Mouse (Mus musculus): ENCODE results near the gene Tbl3.
A peak's percentile ranks its signal among the peaks of the same experiment; 100 is the strongest.
"Not testable (repeated sequence)": the region's sequence is repeated elsewhere in the genome, so short reads cannot be mapped to it uniquely, and the experiment has no call there.

Tbl3 gene

GRCm38 (mm10) chr17:24727618-24728017, 20.2 kb upstream of the Tbl3 start, which contains the start of gene Rpl3l:
TSS of gene Rpl3l (plus strand) at chr17:24727820.
- no peak for DNase-seq (ENCODE audit: inconsistent ontology term)

GRCm38 (mm10) chr17:24725637-24726390, 18.4 kb upstream of the Tbl3 start:
- DNase-seq (ENCODE audit: inconsistent ontology term): no peak

GRCm38 (mm10) chr17:24724184-24724583, 16.7 kb upstream of the Tbl3 start, which contains the start of gene Ndufb10:
TSS of gene Ndufb10 (minus strand) at chr17:24724478.
- peak; percentile 93 for DNase-seq (ENCODE audit: inconsistent ontology term)

- no peak for DNase-seq (ENCODE audit: inconsistent ontology term)
Measured at GRCm38 (mm10) chr17:24723881-24724180, 16.4 kb upstream of the Tbl3 start.

- DNase-seq (ENCODE audit: inconsistent ontology term): peak; percentile 26
Measured at GRCm38 (mm10) chr17:24723122-24723880, 15.8 kb upstream of the Tbl3 start.

- DNase-seq (ENCODE audit: inconsistent ontology term): no peak
Measured at GRCm38 (mm10) chr17:24722220-24722924, 14.9 kb upstream of the Tbl3 start.

- not testable (repeated sequence) for DNase-seq (ENCODE audit: inconsistent ontology term)
Measured at GRCm38 (mm10) chr17:24721383-24721955, 14.0 kb upstream of the Tbl3 start.

GRCm38 (mm10) chr17:24720616-24721015, 13.2 kb upstream of the Tbl3 start:
- DNase-seq (ENCODE audit: inconsistent ontology term): not testable (repeated sequence)

- DNase-seq (ENCODE audit: inconsistent ontology term): peak; percentile 98
Measured at GRCm38 (mm10) chr17:24719494-24720222, 12.2 kb upstream of the Tbl3 start.

- DNase-seq (ENCODE audit: inconsistent ontology term): not testable (repeated sequence)
Measured at GRCm38 (mm10) chr17:24718938-24719337, 11.5 kb upstream of the Tbl3 start.

- DNase-seq (ENCODE audit: inconsistent ontology term): no peak
Measured at GRCm38 (mm10) chr17:24717943-24718342, 10.5 kb upstream of the Tbl3 start, which contains the start of the genes Rnf151 and Rps2. TSS of gene Rnf151 (minus strand) at chr17:24718063. TSS of gene Rps2 (plus strand) at chr17:24718116.

GRCm38 (mm10) chr17:24716166-24716682, 8.8 kb upstream of the Tbl3 start:
- DNase-seq (ENCODE audit: inconsistent ontology term): no peak

GRCm38 (mm10) chr17:24715556-24715955, 8.1 kb upstream of the Tbl3 start:
- DNase-seq (ENCODE audit: inconsistent ontology term): peak; percentile 42

GRCm38 (mm10) chr17:24708646-24709045, 1.2 kb upstream of the Tbl3 start:
- no peak for DNase-seq (ENCODE audit: inconsistent ontology term)

- DNase-seq (ENCODE audit: inconsistent ontology term): peak; percentile 59
Measured at GRCm38 (mm10) chr17:24707801-24708425, 453 bp upstream of the Tbl3 start.

- no peak for DNase-seq (ENCODE audit: inconsistent ontology term)
Measured at GRCm38 (mm10) chr17:24705821-24706220, 1.6 kb downstream of the Tbl3 start.

GRCm38 (mm10) chr17:24701251-24701650, 6.2 kb downstream of the Tbl3 start:
- no peak for DNase-seq (ENCODE audit: inconsistent ontology term)

GRCm38 (mm10) chr17:24699473-24699872, 8.0 kb downstream of the Tbl3 start:
- DNase-seq (ENCODE audit: inconsistent ontology term): no peak

- DNase-seq (ENCODE audit: inconsistent ontology term): no peak
Measured at GRCm38 (mm10) chr17:24698715-24699114, 8.7 kb downstream of the Tbl3 start.

- peak; percentile 54 for DNase-seq (ENCODE audit: inconsistent ontology term)
Measured at GRCm38 (mm10) chr17:24697985-24698384, 9.5 kb downstream of the Tbl3 start.

All from Muller cell, postnatal 12 days (primary cell).